Mouse (Mus musculus): ENCODE data around the gene Trim8.

DNA sequence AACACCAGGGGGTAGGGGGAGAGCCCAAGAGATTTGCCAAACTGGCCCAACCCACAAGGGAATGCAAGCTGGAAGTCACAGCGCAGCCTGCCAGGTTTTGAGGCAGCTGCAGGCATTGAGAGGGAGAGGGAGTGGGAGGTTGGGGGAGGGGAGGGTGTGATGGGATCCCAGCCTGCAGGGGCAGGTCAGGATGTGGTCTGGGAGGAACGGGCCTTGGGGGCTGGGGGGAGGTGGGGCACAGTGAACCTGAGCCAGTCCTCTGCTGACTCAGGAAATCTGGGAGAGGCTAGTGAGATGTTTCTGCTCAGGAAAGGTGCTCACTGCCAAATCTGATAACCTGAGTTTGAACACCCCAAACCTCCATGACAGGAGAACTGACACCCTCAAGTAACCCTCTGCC is 10.9 kb upstream of the Trim8 start:
- TF ChIP-seq EP300 (IDR thresholded peaks at IDR 0.05; ENCODE audit: low read depth) (no peak), CTCF (IDR thresholded peaks at IDR 0.05; ENCODE audit: low read depth) (no peak)

Measured in liver, postnatal 0 days (tissue).